Mouse (Mus musculus): ENCODE measurements around the gene Il31.

The Il31 gene

DNA sequence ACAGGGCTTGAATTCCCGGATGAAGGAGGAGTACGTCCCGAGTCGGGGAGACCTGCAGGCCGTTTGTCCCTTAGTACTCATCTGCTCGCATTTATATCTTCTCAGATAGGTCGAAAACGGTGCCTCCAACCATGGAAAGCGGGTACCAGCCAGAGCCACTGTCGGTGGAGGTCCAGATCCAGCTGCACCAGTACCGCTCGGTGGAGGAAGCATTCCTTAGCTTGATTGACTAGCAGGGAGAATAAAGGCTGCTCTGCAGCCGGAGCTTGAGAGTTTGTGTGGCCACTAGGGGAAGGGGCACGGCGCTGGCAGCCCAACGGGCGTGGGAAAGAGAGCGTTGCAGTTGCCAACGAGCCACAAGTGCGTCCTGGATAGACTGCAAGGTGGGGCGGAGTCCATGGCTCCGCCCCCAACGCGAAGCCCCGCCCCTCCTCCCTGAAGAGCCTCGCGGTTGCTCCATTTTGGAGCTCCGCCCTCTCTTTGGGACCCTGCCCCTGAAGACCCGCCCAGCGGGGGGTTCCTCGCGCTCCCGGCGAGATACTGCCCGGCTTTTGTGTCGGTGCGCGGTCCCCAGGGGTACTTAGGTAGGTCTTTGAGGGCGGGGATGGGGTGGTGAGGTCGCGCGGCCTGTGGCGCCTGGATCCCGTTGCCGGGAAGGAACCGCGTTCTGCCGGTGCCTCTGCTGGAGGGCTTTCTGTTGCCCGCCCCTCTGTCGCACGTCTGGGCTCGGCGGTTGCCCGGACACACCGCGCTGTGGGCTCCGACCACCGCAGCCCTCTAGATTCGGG, 18.8 kb upstream of the Il31 start:
- CTCF ChIA-PET: interaction anchor here in 3 of 4 experiments (0.6 to 1.7 kb wide), 20 partner anchors 8 to 1269 kb away, joined by 3 to 11 read pairs (median 3); partner anchors contain the start of genes Diablo (in 1 of the 3), Il31 (in 1 of the 3), Lrrc43 (in 1 of the 3) and Mlxip (in 1 of the 3)
- POLR2A ChIA-PET: interaction anchor here (0.5 to 7.3 kb wide), 33 partner anchors 8 to 376 kb away, joined by 3 to 72 read pairs (median 4); partner anchors contain the start of genes Diablo (in 3 of the 4), Gm49027 (in 2 of the 4), Mlxip (in 2 of the 4) and Vps33a (in 2 of the 4)

DNA sequence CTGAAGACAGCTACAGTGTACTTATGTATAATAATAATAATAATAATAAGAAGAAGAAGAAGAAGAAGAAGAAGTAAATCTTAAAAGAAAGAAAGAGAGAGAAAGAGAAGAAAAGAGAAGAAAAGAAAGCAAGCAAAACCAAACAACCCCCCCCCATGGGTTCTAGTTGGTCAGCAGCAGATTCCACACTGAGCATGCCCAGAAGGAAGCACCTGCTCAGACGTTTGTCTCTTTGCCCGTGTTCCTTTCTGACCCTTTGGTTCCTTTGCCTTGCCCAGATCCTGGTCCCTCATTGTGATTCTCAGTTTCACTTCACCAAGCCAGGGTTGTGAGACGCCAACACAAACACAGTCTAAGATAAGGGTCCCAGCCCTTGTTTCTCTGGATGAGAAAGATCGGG, 12.7 kb upstream of the Il31 start:
- CTCF ChIA-PET: no interaction called here
- POLR2A ChIA-PET: interaction anchor here in 1 of 4 experiments (1.1 kb wide), 1 partner anchor 10 kb away, joined by 3 read pairs; no protein-coding TSS in a partner anchor

DNA sequence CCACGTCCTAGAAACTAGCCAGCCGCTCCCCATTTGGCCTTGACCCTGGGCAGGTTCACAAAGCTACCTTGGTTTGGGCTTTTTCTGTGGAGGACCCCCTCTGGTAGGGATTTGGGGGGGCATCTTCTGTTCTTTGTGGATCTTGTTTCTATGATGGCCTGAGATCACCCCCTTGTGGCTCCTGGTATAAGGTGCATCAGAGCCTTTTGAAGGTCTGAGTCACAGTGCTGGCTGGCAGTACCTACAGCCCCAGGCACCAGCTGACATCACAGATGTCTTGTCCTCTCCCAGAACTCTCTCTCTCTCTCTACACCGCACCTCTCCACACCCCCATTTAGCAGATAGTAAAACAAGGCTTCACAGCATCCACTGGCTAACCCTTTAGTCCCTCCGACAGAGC, 10.4 kb upstream of the Il31 start:
- CTCF ChIA-PET: interaction anchor here (0.5 to 3.5 kb wide), 21 partner anchors 8 to 1407 kb away, joined by 3 to 14 read pairs (median 4); partner anchors contain the start of genes B3gnt4 (in 1 of the 4), Diablo (in 1 of the 4), Il31 (in 1 of the 4) and Lrrc43 (in 1 of the 4)
- POLR2A ChIA-PET: interaction anchor here in 3 of 4 experiments (0.6 to 3.3 kb wide), 8 partner anchors 8 to 1410 kb away, joined by 3 to 11 read pairs (median 5); partner anchors contain the start of gene B3gnt4 (in 1 of the 3)

DNA sequence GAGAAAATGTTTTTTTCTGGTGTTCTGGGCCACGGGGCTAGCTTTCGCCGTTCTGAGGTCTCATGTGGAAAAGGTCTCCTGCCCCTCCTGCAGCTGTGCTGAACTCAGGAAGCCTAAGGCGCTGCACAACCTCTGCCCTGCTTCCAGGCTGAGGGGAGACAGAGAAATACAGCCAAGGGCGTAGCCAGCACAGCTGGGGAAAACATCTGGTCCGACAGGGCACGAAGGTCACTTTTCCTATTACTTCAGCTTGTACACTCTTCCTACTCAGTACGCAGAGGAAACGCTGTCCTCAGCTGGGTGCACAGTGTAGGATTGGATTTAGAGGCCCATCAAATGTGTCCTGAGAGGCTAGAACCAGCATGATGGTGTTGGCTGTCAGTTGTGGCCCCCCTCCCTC, 646 bp upstream of the Il31 start:
- ChIA-PET POLR2A (interaction anchor here (0.5 to 1.2 kb wide), 5 partner anchors 9 to 1409 kb away, joined by 3 to 5 read pairs (median 3); no protein-coding TSS in a partner anchor), CTCF (interaction anchor here in 3 of 4 experiments (0.6 to 1.2 kb wide), 5 partner anchors 10 to 256 kb away, joined by 3 to 11 read pairs (median 5); no protein-coding TSS in a partner anchor)

DNA sequence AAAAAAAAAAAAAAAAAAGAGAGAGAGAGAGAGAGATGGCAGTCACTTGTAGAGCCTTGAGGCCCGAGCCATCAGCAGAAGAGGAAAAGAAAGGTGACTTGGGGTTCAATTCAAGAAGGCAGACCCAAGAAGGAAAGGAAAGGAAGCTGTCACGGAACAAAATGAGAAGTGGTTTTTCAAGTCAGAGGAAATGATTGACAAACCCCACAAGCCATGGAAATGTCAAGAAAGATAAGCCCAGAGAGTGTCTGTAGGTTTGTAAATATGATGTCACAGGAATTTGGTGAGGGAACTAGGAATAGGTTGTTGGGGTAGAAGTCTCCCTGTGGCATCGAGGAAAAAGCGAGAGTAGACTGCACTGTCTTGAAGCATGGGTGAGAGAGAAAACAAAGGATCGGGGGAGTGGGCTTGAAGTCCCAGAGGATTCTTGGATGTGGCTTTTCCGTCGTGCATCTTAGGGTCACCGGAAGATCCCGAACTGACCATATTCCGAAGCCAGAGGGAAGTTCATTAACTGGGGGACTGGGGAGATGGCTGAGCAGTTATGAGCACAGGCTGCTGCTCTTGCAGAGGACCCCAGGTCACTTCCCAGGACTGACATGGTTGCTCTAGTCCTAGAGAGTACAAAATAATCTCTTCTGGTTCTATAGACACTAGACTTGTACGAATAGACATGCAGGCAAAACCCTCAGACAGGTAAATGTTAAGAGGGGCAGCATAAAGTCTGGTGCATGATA, 1.5 kb downstream of the Il31 start:
- ChIA-PET POLR2A (interaction anchor here in 2 of 4 experiments (0.7 kb wide), 4 partner anchors 12 to 366 kb away, joined by 3 to 7 read pairs (median 4); no protein-coding TSS in a partner anchor), CTCF (interaction anchor here in 2 of 4 experiments (0.5 to 0.7 kb wide), 2 partner anchors 115 to 238 kb away, joined by 3 read pairs; no protein-coding TSS in a partner anchor)

DNA sequence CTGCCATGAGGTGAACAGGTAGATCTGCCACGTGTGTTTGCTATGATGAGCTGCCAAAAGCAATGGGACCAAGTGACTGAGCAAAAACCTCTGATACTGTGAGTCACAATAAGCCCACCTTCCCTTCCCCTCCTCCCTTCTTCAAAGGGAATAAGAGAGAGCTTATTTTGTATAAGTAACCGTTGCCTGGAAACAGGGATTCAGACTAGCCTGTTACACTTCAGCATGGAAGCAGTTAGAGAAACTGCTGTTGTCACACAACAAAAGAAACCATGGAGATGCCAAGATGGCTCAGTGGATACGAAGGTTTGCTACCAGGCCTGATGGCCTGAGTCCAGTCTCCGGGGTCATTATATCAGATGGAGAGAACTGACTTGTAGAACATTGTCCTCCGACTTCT, 15.5 kb downstream of the Il31 start:
- CTCF ChIA-PET: interaction anchor here in 2 of 4 experiments (0.6 to 0.7 kb wide), 2 partner anchors 207 to 215 kb away, joined by 3 read pairs; no protein-coding TSS in a partner anchor
- POLR2A ChIA-PET: no interaction called here

DNA sequence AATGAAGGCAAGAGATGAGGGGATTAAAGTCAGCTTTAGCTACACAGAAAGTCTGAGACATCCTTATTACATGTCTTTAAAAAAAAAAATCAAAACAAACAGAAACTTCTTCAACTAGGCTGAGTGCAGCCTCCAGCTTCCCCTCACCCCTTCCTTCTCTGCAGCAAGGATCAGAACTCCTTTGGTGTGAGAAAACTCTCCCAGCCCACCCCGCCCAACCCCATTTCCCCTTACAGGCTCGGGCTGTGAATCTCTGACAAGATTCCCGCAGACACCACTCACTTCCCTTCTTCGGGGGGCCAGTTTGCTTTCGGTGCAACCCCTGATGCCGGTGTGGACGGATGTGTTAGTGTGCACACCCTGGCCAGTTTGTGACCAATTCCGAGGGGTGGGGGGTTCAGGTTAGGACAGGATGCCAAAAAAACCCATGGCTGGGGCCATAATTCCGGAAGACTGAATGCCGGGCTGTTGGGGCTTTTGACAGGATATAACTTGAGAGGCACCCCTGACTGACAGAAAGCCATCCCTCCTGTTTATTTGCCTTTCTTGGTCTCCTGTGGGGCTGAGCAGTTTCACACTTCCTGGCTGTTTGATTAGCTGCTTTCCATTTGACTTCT, 18.4 kb downstream of the Il31 start:
- POLR2A ChIA-PET: interaction anchor here in 3 of 4 experiments (0.5 to 1.9 kb wide), 3 partner anchors 15 to 118 kb away, joined by 3 to 4 read pairs (median 4); no protein-coding TSS in a partner anchor
- CTCF ChIA-PET: interaction anchor here in 2 of 4 experiments (0.5 to 1.1 kb wide), 5 partner anchors 28 to 474 kb away, joined by 3 to 5 read pairs (median 3); no protein-coding TSS in a partner anchor

DNA sequence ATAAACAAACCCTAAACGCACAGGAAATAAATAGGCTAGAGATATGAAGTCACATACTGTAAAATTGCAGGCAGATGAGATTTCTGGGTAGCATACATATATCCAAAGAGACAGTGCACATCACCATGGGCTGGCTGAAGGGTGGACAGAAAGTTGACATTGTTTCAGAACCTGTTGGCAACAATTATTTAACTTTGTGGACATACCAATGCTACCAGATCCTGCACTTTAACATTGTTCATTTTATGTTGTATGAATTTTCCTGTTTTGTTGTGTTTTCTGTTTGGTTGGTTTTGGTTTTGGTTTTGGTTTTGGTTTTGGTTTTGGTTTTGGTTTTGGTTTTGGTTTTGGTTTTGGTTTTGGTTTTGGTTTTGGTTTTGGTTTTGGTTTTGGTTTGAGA, 24.7 kb downstream of the Il31 start:
- CTCF ChIA-PET: no interaction called here
- POLR2A ChIA-PET: interaction anchor here in 1 of 4 experiments (1.1 kb wide), 1 partner anchor 16 kb away, joined by 3 read pairs; no protein-coding TSS in a partner anchor

DNA sequence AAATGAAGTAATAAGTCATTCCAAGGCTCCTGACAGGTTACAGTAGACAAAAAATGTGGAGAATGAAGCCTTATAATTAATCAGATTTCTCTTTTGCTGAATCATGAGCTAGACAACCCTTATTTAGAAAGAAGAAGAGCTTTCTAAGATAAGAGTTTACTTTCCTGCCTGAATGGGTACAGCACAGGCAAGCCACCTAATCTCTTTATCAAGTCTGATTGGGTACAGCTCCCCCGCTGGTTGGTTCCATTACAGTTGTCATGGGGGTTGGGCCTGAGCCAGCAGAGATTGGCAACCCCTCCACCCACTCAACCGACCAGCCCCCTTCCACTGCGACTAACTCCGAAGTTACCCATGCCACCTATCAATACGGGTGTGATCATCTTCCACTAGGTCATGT, 27.9 kb downstream of the Il31 start:
- POLR2A ChIA-PET: interaction anchor here in 3 of 4 experiments (0.7 to 1.6 kb wide), 6 partner anchors 62 to 360 kb away, joined by 3 to 9 read pairs (median 3); partner anchors contain the start of gene Diablo (in 1 of the 3)

DNA sequence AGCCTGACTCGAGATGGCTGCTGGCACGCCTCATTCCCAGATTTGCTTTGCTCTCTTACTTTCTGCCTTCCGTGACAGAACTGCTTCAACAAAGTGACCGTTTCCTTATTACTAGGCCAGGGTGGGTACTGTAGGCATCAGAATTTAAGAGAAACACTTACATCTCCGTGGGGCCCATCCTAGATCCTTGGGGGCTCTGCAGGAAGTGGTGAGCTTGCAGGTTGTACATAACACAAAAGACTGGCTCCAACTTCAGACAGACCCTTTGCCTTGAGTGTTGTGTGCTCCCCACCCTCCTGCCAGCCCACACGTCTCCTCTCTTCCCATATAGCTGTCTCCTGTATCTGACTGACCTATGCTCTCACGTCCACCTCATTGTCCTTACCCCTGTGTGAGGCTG, 37.4 kb downstream of the Il31 start:
- ChIA-PET CTCF (interaction anchor here in 1 of 4 experiments (0.6 to 1.9 kb wide), 2 partner anchors 8 to 200 kb away, joined by 3 to 4 read pairs; partner anchors contain the start of gene Wdr66), POLR2A (interaction anchor here in 1 of 4 experiments (0.8 kb wide), 1 partner anchor 56 kb away, joined by 3 read pairs; no protein-coding TSS in a partner anchor)

More for the DNA sequence above, 27.9 kb downstream of the Il31 start:
- CTCF ChIA-PET: interaction anchor here in 3 of 4 experiments (0.6 to 1.6 kb wide), 7 partner anchors 17 to 153 kb away, joined by 3 to 4 read pairs (median 3); no protein-coding TSS in a partner anchor

DNA sequence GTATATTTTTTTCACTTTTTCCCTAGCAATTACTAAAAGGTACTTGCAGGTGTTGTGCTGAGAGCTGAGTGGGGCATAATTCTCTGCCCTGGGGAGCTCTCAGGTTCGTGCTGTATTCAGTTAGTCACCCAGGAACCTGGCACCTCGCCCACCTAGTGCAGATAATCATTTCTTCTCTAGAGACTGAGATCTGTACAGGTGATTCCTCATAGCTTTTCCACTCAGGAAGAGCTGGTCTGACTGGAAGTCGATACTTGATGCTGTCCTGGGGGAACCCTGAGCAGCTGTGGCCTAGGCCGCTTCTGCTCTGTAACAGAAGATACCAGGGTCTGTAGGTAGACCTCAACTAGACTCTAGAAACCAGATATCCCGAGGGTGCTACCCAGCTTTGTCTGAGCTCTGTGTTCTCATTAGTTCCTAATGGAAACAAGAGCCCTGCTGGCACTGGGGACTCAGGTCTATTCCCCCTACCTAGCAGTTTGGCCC, 44.4 kb downstream of the Il31 start:
- ChIA-PET POLR2A (interaction anchor here in 2 of 4 experiments (0.6 to 1.7 kb wide), 4 partner anchors 67 to 180 kb away, joined by 3 to 4 read pairs (median 3); no protein-coding TSS in a partner anchor), CTCF (interaction anchor here (0.6 to 3.0 kb wide), 22 partner anchors 9 to 381 kb away, joined by 3 to 15 read pairs (median 5); partner anchors contain the start of gene Wdr66 (in 1 of the 4))

DNA sequence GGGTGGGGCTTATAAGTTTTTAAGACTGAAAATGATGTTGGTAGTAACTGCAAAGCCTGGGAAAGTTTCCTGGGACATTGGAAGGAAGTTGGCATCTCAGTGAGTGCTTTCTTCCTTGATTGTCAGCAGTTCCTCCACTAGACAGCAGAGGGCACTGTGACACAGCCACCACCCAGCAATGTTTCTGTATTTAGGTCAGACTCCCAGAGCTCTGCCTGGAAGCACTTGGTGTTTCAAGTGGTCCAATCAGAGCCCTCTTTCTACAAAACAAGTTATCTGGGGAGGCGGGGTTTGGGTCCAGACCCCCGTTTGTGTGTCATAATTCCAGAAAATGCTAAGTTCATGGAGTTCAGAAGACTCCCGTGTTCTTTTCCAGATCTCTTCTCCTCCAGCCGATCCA, 45.2 kb downstream of the Il31 start:
- POLR2A ChIA-PET: interaction anchor here (0.5 to 1.7 kb wide), 4 partner anchors 65 to 99 kb away, joined by 3 to 4 read pairs (median 3); no protein-coding TSS in a partner anchor
- CTCF ChIA-PET: interaction anchor here (0.5 to 3.0 kb wide), 41 partner anchors 8 to 744 kb away, joined by 3 to 15 read pairs (median 4); partner anchors contain the start of gene Wdr66 (in 1 of the 4)

DNA sequence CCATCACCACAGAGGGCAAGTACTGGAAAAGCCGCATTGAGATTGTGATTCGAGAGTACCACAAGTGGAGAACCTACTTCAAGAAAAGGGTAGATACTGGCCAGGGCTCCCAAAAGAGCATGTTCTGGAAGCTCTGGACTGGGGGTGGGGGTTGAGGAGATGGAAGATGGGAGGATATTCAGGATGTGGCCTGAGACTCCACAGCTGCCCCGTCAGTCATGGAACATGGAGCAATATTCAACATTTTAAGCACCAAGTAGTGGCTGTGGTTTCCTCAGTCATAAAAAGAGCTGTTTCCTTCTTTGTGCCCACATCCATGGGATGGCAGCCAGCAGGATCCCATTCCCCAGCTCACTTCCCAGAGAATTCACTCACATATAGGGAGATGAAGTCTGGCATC, 47.0 kb downstream of the Il31 start:
- ChIA-PET POLR2A (interaction anchor here in 1 of 4 experiments (1.0 to 1.4 kb wide), 2 partner anchors 65 to 97 kb away, joined by 3 read pairs; no protein-coding TSS in a partner anchor), CTCF (interaction anchor here in 3 of 4 experiments (0.6 to 3.0 kb wide), 12 partner anchors 29 to 200 kb away, joined by 3 to 14 read pairs (median 4); partner anchors contain the start of genes Il31 (in 1 of the 3) and Lrrc43 (in 1 of the 3))

DNA sequence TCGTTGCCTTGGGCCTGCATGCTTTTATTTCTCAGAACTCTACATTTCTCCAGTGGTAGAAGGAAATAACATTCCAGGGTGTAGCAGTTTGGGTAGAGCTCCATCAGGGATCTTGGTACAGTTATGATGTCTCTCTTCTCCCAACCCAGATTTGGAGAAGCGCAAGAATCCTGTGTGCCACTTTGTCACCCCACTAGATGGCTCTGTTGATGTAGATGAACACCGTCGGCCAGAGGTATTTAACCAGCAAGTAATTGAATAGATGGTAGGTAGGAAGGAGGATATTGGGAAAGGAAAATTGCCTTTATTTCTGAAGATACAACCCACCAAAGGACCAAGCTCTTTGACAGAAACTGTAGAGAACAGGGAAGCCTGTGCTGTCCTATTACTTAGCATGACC, 48.6 kb downstream of the Il31 start:
- ChIA-PET CTCF (interaction anchor here in 3 of 4 experiments (1.0 to 5.0 kb wide), 11 partner anchors 8 to 189 kb away, joined by 3 to 48 read pairs (median 4); partner anchors contain the start of gene Wdr66 (in 1 of the 3)), POLR2A (interaction anchor here in 1 of 4 experiments (1.6 kb wide), 1 partner anchor 90 kb away, joined by 3 read pairs; no protein-coding TSS in a partner anchor)

DNA sequence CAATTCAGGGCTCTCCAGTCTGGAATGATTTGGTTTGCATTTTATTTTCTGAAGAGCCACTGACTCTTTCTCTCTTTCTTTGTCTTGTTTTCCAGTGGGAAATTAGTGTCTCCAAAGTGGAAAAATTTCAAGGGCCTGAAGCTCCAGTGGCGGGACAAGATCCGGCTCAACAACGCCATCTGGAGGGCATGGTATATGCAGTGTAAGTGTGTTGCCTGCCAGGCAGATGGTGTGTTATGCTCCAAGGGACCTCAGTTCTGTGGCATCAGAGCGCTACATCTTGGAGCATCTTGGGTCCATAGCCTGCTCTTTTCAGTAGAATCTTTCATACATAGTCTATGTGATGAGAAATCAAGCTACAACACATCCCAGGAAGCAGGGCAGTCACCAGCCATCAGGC, 49.3 kb downstream of the Il31 start:
- POLR2A ChIA-PET: interaction anchor here in 3 of 4 experiments (0.6 to 1.6 kb wide), 4 partner anchors 10 to 136 kb away, joined by 3 read pairs; partner anchors contain the start of gene Mlxip (in 1 of the 3)
- CTCF ChIA-PET: interaction anchor here (0.5 to 5.0 kb wide), 28 partner anchors 9 to 786 kb away, joined by 3 to 48 read pairs (median 3); partner anchors contain the start of genes Diablo (in 1 of the 4), Gm49027 (in 1 of the 4), Mlxip (in 1 of the 4) and Wdr66 (in 1 of the 4)

DNA sequence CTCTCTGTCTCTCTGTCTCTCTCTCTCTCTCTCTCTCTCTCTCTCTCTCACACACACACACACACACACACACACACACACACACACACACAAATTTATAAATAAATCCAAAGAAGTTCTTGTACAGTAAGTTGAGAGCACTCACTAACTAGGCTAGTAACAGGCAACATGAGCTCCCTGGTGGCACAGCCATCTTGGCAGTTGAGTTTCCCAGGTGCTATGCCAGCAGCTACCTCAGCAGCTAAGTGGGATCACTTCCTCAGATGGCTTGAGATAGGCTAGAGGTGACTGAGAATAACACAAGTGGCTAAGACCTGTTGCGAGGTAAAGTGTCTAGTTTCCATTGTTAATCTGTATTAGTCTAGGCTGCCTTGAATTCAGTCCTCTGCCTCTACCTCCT, 50.0 kb downstream of the Il31 start:
- ChIA-PET CTCF (interaction anchor here (0.6 to 5.0 kb wide), 27 partner anchors 11 to 786 kb away, joined by 3 to 48 read pairs (median 4); partner anchors contain the start of genes Diablo (in 1 of the 4), Gm49027 (in 1 of the 4), Mlxip (in 1 of the 4) and Wdr66 (in 1 of the 4)), POLR2A (interaction anchor here in 2 of 4 experiments (0.6 to 1.2 kb wide), 2 partner anchors 10 to 135 kb away, joined by 3 read pairs; no protein-coding TSS in a partner anchor)

All from embryonic stem cell, embryonic (primary cell).